Mouse (Mus musculus): ENCODE data around the gene Tspan4. TPM values are rescaled to one million over a fixed set of nuclear protein-coding genes. Genes with fewer than 3 reads are reported as not detected.
A peak's percentile ranks its signal among the peaks of the same experiment; 100 is the strongest.

Tspan4 gene
- polyA plus RNA-seq, 1 experiment from 2014 or later: 55.7 TPM

DNA sequence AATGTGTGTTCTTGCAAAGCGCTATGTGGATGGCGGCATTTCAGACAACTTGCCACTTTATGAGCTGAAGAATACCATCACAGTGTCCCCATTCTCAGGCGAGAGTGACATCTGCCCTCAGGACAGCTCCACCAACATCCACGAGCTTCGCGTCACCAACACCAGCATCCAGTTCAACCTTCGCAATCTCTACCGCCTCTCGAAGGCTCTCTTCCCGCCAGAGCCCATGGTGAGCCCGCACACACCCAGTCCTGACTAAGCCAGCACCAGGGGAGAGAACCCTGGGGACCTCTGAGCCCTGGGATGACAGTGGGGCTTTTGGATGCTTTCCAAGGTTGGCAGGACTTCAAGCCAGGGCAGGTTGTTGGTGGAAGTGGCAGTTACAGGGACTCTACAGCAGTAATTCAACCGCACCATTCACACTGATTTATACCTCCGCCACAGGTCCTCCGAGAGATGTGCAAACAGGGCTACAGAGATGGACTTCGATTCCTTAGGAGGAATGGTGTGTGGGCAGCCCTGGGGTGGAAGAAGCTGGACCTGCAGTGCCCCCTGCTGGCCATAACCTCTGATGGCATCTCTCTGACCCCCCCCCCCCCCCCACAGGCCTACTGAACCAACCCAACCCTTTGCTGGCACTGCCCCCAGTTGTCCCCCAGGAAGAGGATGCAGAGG is 16.9 kb upstream of the Tspan4 start:
- H3K4me1 ChIP-seq (ENCODE audit: control insufficient read depth, insufficient read depth, low read length): peaks cover 13% of the 10 kb centered on the region
- WGBS: 73% methylated on average over 15 of the region's 15 CpGs
- no peak overlapping the region for H3K9ac ChIP-seq (replicated peaks; ENCODE audit: low read depth, low read length)
- no peak overlapping the region for H3K4me2 ChIP-seq (ENCODE audit: low read depth, low read length)
- H3K9me3 ChIP-seq (ENCODE audit: control insufficient read depth, low read length): no peaks in the 10 kb centered on the region
- H3K36me3 ChIP-seq (ENCODE audit: control insufficient read depth, insufficient read depth, low read length): peaks cover 8% of the 10 kb centered on the region; the same call in 1 of the 2 replicates
- no peak overlapping the region for H3K27ac ChIP-seq (ENCODE audit: low read depth, low read length)
- peaks cover 26% of the 10 kb centered on the region for H3K27me3 ChIP-seq (ENCODE audit: control insufficient read depth, insufficient read depth, low read length)
- no peak for ATAC-seq (ENCODE audit: low read depth)
- no peak overlapping the region for H3K4me3 ChIP-seq (ENCODE audit: low read depth, low read length)

- Histone ChIP-seq H3K4me3 (ENCODE audit: low read depth, low read length) (no peak overlapping the region), H3K36me3 (ENCODE audit: control insufficient read depth, insufficient read depth, low read length) (peaks cover 8% of the 10 kb centered on the region; the same call in 1 of the 2 replicates), H3K9ac (replicated peaks; ENCODE audit: low read depth, low read length) (no peak overlapping the region), H3K9me3 (ENCODE audit: control insufficient read depth, low read length) (no peaks in the 10 kb centered on the region), H3K27ac (ENCODE audit: low read depth, low read length) (no peak overlapping the region), H3K4me1 (ENCODE audit: control insufficient read depth, insufficient read depth, low read length) (peaks cover 13% of the 10 kb centered on the region), H3K27me3 (ENCODE audit: control insufficient read depth, insufficient read depth, low read length) (peaks cover 32% of the 10 kb centered on the region), H3K4me2 (ENCODE audit: low read depth, low read length) (no peak overlapping the region)
- 91% methylated on average over 11 of the region's 11 CpGs for WGBS
- no peak for ATAC-seq (ENCODE audit: low read depth)
Measured at GRCm38 (mm10) chr7:141458661-141459060, 16.4 kb upstream of the Tspan4 start.

GRCm38 (mm10) chr7:141459301-141459711 is 15.7 kb upstream of the Tspan4 start:
- Histone ChIP-seq H3K4me3 (ENCODE audit: low read depth, low read length) (no peak overlapping the region), H3K27ac (ENCODE audit: low read depth, low read length) (no peak overlapping the region), H3K4me2 (ENCODE audit: low read depth, low read length) (no peak overlapping the region), H3K36me3 (ENCODE audit: control insufficient read depth, insufficient read depth, low read length) (peaks cover 8% of the 10 kb centered on the region; the same call in 1 of the 2 replicates), H3K4me1 (ENCODE audit: control insufficient read depth, insufficient read depth, low read length) (peaks cover 13% of the 10 kb centered on the region), H3K9me3 (ENCODE audit: control insufficient read depth, low read length) (no peaks in the 10 kb centered on the region), H3K27me3 (ENCODE audit: control insufficient read depth, insufficient read depth, low read length) (peaks cover 38% of the 10 kb centered on the region), H3K9ac (replicated peaks; ENCODE audit: low read depth, low read length) (no peak overlapping the region)
- no peak for ATAC-seq (ENCODE audit: low read depth)
- 90% methylated on average over 17 of the region's 17 CpGs for WGBS

DNA sequence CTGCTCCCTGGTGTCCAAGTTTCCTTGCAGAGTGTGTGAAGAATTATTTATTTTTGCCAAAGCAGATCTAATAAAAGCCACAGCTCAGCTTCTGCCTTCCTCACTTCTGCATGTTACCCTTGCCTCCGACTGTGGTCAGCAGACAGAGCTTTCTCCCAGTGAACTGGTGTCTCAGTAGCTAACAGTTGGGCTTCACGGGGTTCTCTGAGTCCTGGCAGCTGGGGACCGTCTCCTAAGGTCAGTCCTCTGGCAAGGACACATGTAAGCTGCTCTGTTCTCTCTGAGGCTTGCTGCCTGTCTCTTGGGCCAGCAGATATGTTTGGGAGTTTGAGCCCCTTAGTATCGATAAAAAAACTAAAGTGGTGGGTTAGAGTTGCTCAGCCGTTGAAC is 15.0 kb upstream of the Tspan4 start:
- Histone ChIP-seq H3K4me1 (ENCODE audit: control insufficient read depth, insufficient read depth, low read length) (peaks cover 14% of the 10 kb centered on the region), H3K4me3 (ENCODE audit: low read depth, low read length) (no peak overlapping the region), H3K36me3 (ENCODE audit: control insufficient read depth, insufficient read depth, low read length) (peaks cover 8% of the 10 kb centered on the region; the same call in 1 of the 2 replicates), H3K4me2 (ENCODE audit: low read depth, low read length) (no peak overlapping the region), H3K9me3 (ENCODE audit: control insufficient read depth, low read length) (no peaks in the 10 kb centered on the region), H3K27me3 (ENCODE audit: control insufficient read depth, insufficient read depth, low read length) (peaks cover 45% of the 10 kb centered on the region), H3K27ac (ENCODE audit: low read depth, low read length) (no peak overlapping the region), H3K9ac (replicated peaks; ENCODE audit: low read depth, low read length) (no peak overlapping the region)
- WGBS: 82% methylated on average over 5 of the region's 5 CpGs
- ATAC-seq (ENCODE audit: low read depth): no peak

DNA sequence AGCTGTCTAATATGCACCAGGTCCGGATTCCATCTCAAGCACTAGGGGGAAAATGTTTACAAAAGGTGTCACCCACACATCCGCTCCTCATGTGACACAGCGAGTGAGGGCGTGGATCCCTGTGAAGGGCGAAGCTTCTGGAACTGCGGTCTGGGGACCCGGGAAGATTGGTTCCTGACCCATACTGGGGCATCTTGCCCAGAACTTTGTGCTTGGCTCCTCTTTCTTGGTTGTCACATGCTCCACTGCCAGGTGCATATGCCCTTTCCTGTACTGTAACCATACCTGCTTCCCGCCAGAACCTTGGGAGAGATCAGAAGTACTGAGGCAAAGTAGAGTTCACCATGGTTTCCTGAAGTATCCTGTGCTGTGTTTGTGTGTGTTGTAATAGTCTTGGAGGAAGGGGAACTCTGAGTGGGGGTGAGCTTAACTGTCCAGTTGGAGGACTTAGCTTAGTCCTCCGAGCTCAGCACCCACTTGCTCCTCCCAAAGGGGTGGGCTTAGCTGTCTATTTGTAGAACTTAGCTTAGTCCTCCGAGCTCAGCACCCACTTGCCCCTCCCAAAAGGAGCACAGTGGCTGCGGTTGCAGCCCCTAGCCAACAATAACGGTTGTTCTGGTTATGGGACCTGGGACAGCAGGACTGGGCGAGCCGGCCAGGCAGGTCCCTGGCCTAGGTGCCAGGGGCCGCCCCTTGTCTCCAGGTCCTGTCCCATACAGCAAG is 14.5 kb upstream of the Tspan4 start, which contains the start of gene Cracr2b:
Gene Cracr2b (plus strand): TSS at position 704 of the 723 bp plus-strand sequence.
- H3K9me3 ChIP-seq (ENCODE audit: control insufficient read depth, low read length): no peaks in the 10 kb centered on the region
- peak within 1 kb of the TSS; percentile 45 for H3K9ac ChIP-seq (replicated peaks; ENCODE audit: low read depth, low read length)
- peaks cover 14% of the 10 kb centered on the region for H3K4me1 ChIP-seq (ENCODE audit: control insufficient read depth, insufficient read depth, low read length)
- no peak for ATAC-seq (ENCODE audit: low read depth)
- H3K4me2 ChIP-seq (ENCODE audit: low read depth, low read length): peak within 1 kb of the TSS; percentile 54
- H3K4me3 ChIP-seq (ENCODE audit: low read depth, low read length): peak within 1 kb of the TSS; percentile 18
- 81% methylated on average over 15 of the region's 15 CpGs for WGBS
- H3K27me3 ChIP-seq (ENCODE audit: control insufficient read depth, insufficient read depth, low read length): peaks cover 49% of the 10 kb centered on the region
- H3K36me3 ChIP-seq (ENCODE audit: control insufficient read depth, insufficient read depth, low read length): peaks cover 8% of the 10 kb centered on the region; the same call in 1 of the 2 replicates
- no peak within 1 kb of the TSS for H3K27ac ChIP-seq (ENCODE audit: low read depth, low read length)

DNA sequence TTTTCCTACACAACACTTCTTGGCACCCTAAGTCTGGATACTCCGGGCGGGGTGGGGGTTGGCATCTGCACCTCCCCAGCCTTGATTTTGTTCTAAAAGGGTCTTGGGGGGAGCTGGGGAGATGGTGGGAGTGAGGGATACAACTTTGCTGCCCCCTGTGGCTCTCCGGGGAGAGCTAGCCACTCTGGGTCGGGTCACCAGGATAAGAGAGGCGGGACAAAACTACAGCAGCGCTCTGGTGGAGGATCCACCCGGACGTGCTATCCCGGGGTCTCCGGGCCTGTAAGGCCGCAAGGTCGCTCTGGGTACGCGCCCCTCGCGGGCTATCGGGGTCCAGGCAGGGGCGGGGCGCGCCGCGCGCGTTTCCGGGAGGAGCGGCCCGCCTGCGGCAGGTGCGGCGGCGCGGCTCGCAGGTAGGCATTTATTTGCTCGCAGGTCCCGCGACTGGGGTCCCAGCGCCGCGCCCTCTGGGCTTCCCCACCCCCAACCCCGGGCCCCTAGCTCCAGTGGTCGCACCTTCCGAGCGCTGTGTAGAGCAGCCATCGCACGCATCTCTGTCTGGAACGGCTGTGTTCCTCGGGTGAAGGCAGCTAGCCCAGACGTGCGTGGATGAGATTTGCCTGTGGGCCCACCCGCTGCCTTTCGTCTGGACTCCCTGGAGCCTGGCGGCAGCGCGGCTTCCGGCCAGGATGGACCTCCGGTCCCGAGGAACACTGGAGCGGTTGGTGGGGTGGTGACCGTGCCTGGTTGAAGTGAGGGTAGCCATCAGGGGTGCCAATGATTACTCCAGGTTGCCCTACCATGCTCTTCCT is 13.3 kb upstream of the Tspan4 start:
- Histone ChIP-seq H3K27ac (ENCODE audit: low read depth, low read length) (no peak overlapping the region), H3K9me3 (ENCODE audit: control insufficient read depth, low read length) (no peaks in the 10 kb centered on the region), H3K4me1 (ENCODE audit: control insufficient read depth, insufficient read depth, low read length) (peaks cover 6% of the 10 kb centered on the region; the same call in 1 of the 2 replicates), H3K4me3 (ENCODE audit: low read depth, low read length) (peak overlapping the region; percentile 18), H3K27me3 (ENCODE audit: control insufficient read depth, insufficient read depth, low read length) (peaks cover 52% of the 10 kb centered on the region), H3K9ac (replicated peaks; ENCODE audit: low read depth, low read length) (peak overlapping the region; percentile 45), H3K4me2 (ENCODE audit: low read depth, low read length) (peak overlapping the region; percentile 54), H3K36me3 (ENCODE audit: control insufficient read depth, insufficient read depth, low read length) (peaks cover 8% of the 10 kb centered on the region; the same call in 1 of the 2 replicates)
- no peak for ATAC-seq (ENCODE audit: low read depth)
- WGBS: 3% methylated on average over 42 of the region's 59 CpGs

DNA sequence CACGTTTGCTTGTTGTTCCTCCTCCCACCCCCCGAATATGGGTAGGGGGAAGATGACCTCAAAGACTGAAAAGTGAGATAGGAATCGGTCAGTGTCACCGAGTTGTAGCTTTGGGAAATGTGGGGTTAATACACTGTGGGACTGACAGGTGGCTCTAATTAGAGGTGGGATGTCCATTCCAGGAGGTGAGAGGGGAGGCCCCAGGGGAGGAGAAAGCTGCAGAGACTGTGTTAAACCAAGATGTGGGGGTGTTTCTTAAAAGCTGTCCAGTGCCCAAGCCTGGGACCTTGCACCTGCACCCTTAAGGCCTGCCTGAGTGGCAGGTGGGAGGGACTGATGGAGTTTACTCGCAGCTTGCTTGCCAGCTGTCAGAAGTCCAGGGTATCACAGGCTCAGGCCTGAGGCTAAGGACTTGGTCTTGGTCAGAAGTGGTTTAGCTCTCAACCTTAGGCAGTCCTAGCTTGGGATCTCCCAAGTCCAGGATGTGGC is 12.7 kb upstream of the Tspan4 start:
- Histone ChIP-seq H3K4me3 (ENCODE audit: low read depth, low read length) (peak overlapping the region; percentile 18), H3K36me3 (ENCODE audit: control insufficient read depth, insufficient read depth, low read length) (peaks cover 8% of the 10 kb centered on the region; the same call in 1 of the 2 replicates), H3K4me2 (ENCODE audit: low read depth, low read length) (peak overlapping the region; percentile 54; the same call in 1 of the 2 replicates), H3K9ac (replicated peaks; ENCODE audit: low read depth, low read length) (peak overlapping the region; percentile 45; the same call in 1 of the 2 replicates), H3K27ac (ENCODE audit: low read depth, low read length) (no peak overlapping the region), H3K4me1 (ENCODE audit: control insufficient read depth, insufficient read depth, low read length) (peaks cover 9% of the 10 kb centered on the region; the same call in 1 of the 2 replicates), H3K27me3 (ENCODE audit: control insufficient read depth, insufficient read depth, low read length) (peaks cover 52% of the 10 kb centered on the region), H3K9me3 (ENCODE audit: control insufficient read depth, low read length) (no peaks in the 10 kb centered on the region)
- WGBS: 11% methylated on average over 5 of the region's 5 CpGs
- no peak for ATAC-seq (ENCODE audit: low read depth)

- Histone ChIP-seq H3K4me1 (ENCODE audit: control insufficient read depth, insufficient read depth, low read length) (peaks cover 13% of the 10 kb centered on the region), H3K27ac (ENCODE audit: low read depth, low read length) (no peak overlapping the region), H3K9me3 (ENCODE audit: control insufficient read depth, low read length) (no peaks in the 10 kb centered on the region), H3K36me3 (ENCODE audit: control insufficient read depth, insufficient read depth, low read length) (peaks cover 8% of the 10 kb centered on the region; the same call in 1 of the 2 replicates), H3K4me3 (ENCODE audit: low read depth, low read length) (no peak overlapping the region), H3K9ac (replicated peaks; ENCODE audit: low read depth, low read length) (0 out of 2 replicates have a peak overlapping the region, but pooled peaks have one; percentile 1), H3K4me2 (ENCODE audit: low read depth, low read length) (peak overlapping the region; percentile 32; the same call in 1 of the 2 replicates), H3K27me3 (ENCODE audit: control insufficient read depth, insufficient read depth, low read length) (peaks cover 52% of the 10 kb centered on the region)
- ATAC-seq (ENCODE audit: low read depth): no peak
- WGBS: 14% methylated on average over 12 of the region's 12 CpGs
Measured at GRCm38 (mm10) chr7:141463824-141464602, 11.0 kb upstream of the Tspan4 start.
